Comparison of ENCODE assay signal across 21 mouse cellular contexts in the genomic region with DNA sequence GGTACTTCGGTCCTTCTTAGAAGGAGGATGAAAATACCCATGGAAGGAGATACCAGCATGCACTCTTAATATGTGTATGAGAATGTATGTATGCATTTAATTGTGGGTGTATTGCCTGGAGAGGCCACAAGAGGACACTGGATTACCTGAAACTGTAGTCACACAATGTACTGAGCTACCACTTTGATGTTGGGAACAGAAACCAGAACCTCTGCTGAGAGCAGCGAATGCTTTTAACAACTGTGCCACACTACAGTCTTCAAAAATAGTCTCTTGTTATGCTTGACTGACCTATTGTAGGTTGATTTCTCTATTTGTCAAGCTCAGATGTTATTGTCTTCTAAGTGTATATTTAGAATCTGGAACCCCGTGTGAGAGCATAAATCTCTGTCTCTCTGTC.
A peak's percentile ranks its signal among the peaks of the same experiment; 100 is the strongest.
DNase-seq lines count a peak whose midpoint lies in the region; ATAC-seq and TF ChIP-seq lines count a peak whose summit lies in the region.
"Had no signal": no experiment of that assay in that cellular context is flagged by ENCODE, and none has a peak within 500 bp of the region (broad histone marks: within the 10 kb centered on the region; RNA-seq: fewer than 3 reads in every experiment).

No protein-coding gene starts in this region.

- no peak overlapping the region for H3K4me2 ChIP-seq in intestine, postnatal 0 days (replicated peaks; ENCODE audit: low read depth)
- H3K4me2 ChIP-seq in intestine, embryonic 15.5 days (replicated peaks), result no peak overlapping the region
- H3K4me2 ChIP-seq in stomach, postnatal 0 days (replicated peaks; ENCODE audit: low read depth), result no peak overlapping the region
- H3K4me2 ChIP-seq in forebrain, embryonic 11.5 days (ENCODE audit: low read depth, low read length, severe bottlenecking), result no peak overlapping the region
- H3K4me2 ChIP-seq: embryonic facial prominence, embryonic 13.5 days; forebrain, embryonic 13.5 days; hindbrain, embryonic 12.5 days had no signal

- no peak overlapping the region for H3K27ac ChIP-seq in intestine, postnatal 0 days (ENCODE audit: low read depth, low read length)
- no peak overlapping the region for H3K27ac ChIP-seq in intestine, embryonic 15.5 days
- H3K27ac ChIP-seq in ES-E14 (ENCODE audit: insufficient read depth, low read depth, low read length, poor library complexity, severe bottlenecking), result no peak overlapping the region
- no peak overlapping the region for H3K27ac ChIP-seq in stomach, postnatal 0 days (replicated peaks)
- H3K27ac ChIP-seq in forebrain, embryonic 11.5 days (ENCODE audit: low read depth, low read length), result no peak overlapping the region
- H3K27ac ChIP-seq: embryonic facial prominence, embryonic 13.5 days; forebrain, embryonic 13.5 days; gastrocnemius, adult 2 months; hindbrain, embryonic 12.5 days; hindbrain, postnatal 0 days had no signal

- in situ Hi-C loops in ES-E14 (cut with MboI; ENCODE audit: low sequenced_read_pairs in 2 of 2, unreplicated experiment in 2 of 2), result no loop called here

- H3K36me3 ChIP-seq in intestine, postnatal 0 days (ENCODE audit: control insufficient read depth, insufficient read depth), result no peaks in the 10 kb centered on the region
- no peaks in the 10 kb centered on the region for H3K36me3 ChIP-seq in intestine, embryonic 15.5 days
- no peaks in the 10 kb centered on the region for H3K36me3 ChIP-seq in ES-E14 (ENCODE audit: control insufficient read depth, insufficient read depth, low read length, poor library complexity, severe bottlenecking)
- no peaks in the 10 kb centered on the region for H3K36me3 ChIP-seq in stomach, postnatal 0 days (ENCODE audit: control insufficient read depth, insufficient read depth, low read length)
- H3K36me3 ChIP-seq in forebrain, embryonic 11.5 days (ENCODE audit: control insufficient read depth, insufficient read depth, low read length), result no peaks in the 10 kb centered on the region
- H3K36me3 ChIP-seq: embryonic facial prominence, embryonic 13.5 days; hindbrain, embryonic 12.5 days had no signal

- peak; percentile 30 for TF ChIP-seq CTCF in intestine, postnatal 0 days (IDR thresholded peaks at IDR 0.05; ENCODE audit: low read depth)
- 0 out of 2 replicates have a peak, but pooled peaks have one; percentile 5 for TF ChIP-seq CTCF in stomach, postnatal 0 days (IDR thresholded peaks at IDR 0.05; ENCODE audit: low read depth)

- H3K9me3 ChIP-seq in intestine, postnatal 0 days (ENCODE audit: control insufficient read depth), result no peaks in the 10 kb centered on the region
- no peaks in the 10 kb centered on the region for H3K9me3 ChIP-seq in intestine, embryonic 15.5 days
- no peaks in the 10 kb centered on the region for H3K9me3 ChIP-seq in ES-E14 (ENCODE audit: control insufficient read depth, insufficient read depth, low read depth, low read length)
- H3K9me3 ChIP-seq in stomach, postnatal 0 days (ENCODE audit: control insufficient read depth, low read length), result no peaks in the 10 kb centered on the region
- no peaks in the 10 kb centered on the region for H3K9me3 ChIP-seq in forebrain, embryonic 11.5 days (ENCODE audit: control insufficient read depth, low read length)
- H3K9me3 ChIP-seq: embryonic facial prominence, embryonic 13.5 days; forebrain, embryonic 13.5 days; hindbrain, embryonic 12.5 days had no signal

- no peaks in the 10 kb centered on the region for H3K4me1 ChIP-seq in intestine, postnatal 0 days (replicated peaks; ENCODE audit: control insufficient read depth, insufficient read depth, low read length)
- no peaks in the 10 kb centered on the region for H3K4me1 ChIP-seq in intestine, embryonic 15.5 days (replicated peaks)
- no peaks in the 10 kb centered on the region for H3K4me1 ChIP-seq in ES-E14 (ENCODE audit: control insufficient read depth in 2 of 2, insufficient read depth in 2 of 2, low read length in 2 of 2, poor library complexity in 1 of 2)
- no peaks in the 10 kb centered on the region for H3K4me1 ChIP-seq in stomach, postnatal 0 days (replicated peaks; ENCODE audit: control insufficient read depth, insufficient read depth)
- H3K4me1 ChIP-seq in forebrain, embryonic 11.5 days (replicated peaks; ENCODE audit: control insufficient read depth, insufficient read depth, low read length), result no peaks in the 10 kb centered on the region
- H3K4me1 ChIP-seq: embryonic facial prominence, embryonic 13.5 days; forebrain, embryonic 13.5 days; hindbrain, embryonic 12.5 days had no signal

- WGBS in intestine, postnatal 0 days, result 85% methylated on average over 3 of the region's 3 CpGs
- 86% methylated on average over 3 of the region's 3 CpGs for WGBS in intestine, embryonic 15.5 days
- 81% methylated on average over 3 of the region's 3 CpGs for WGBS in stomach, postnatal 0 days
- WGBS in forebrain, embryonic 11.5 days, result 78% methylated on average over 3 of the region's 3 CpGs

- H3K4me3 ChIP-seq in intestine, postnatal 0 days (ENCODE audit: low read depth, low read length), result no peak overlapping the region
- no peak overlapping the region for H3K4me3 ChIP-seq in intestine, embryonic 15.5 days (replicated peaks)
- H3K4me3 ChIP-seq in ES-E14 (ENCODE audit: insufficient read depth in 1 of 2, low read depth in 1 of 2, low read length in 2 of 2, poor library complexity in 1 of 2, severe bottlenecking in 1 of 2), result no peak overlapping the region
- H3K4me3 ChIP-seq in stomach, postnatal 0 days (ENCODE audit: low read depth, low read length), result no peak overlapping the region
- no peak overlapping the region for H3K4me3 ChIP-seq in forebrain, embryonic 11.5 days (ENCODE audit: low read depth, low read length)
- H3K4me3 ChIP-seq: embryonic facial prominence, embryonic 13.5 days; forebrain, embryonic 13.5 days; gastrocnemius, adult 2 months; hindbrain, embryonic 12.5 days had no signal

- no peak for TF ChIP-seq EP300 in stomach, postnatal 0 days (optimal IDR thresholded peaks at IDR 0.05)

- ATAC-seq in intestine, postnatal 0 days, result no peak
- no peak for ATAC-seq in intestine, embryonic 15.5 days
- no peak for ATAC-seq in stomach, postnatal 0 days (ENCODE audit: low FRiP score, low TSS enrichment)
- no peak for ATAC-seq in forebrain, embryonic 11.5 days (replicated peaks; ENCODE audit: low FRiP score)
- ATAC-seq: forebrain, embryonic 13.5 days; forebrain, postnatal 0 days; hindbrain, postnatal 0 days had no signal

- H3K9ac ChIP-seq in intestine, postnatal 0 days (ENCODE audit: low read depth, low read length), result no peak overlapping the region
- H3K9ac ChIP-seq in intestine, embryonic 15.5 days, result no peak overlapping the region
- no peak overlapping the region for H3K9ac ChIP-seq in ES-E14 (ENCODE audit: insufficient read depth, low read depth, low read length, poor library complexity, severe bottlenecking)
- no peak overlapping the region for H3K9ac ChIP-seq in stomach, postnatal 0 days (ENCODE audit: low read length)
- no peak overlapping the region for H3K9ac ChIP-seq in forebrain, embryonic 11.5 days (ENCODE audit: low read length)
- H3K9ac ChIP-seq: embryonic facial prominence, embryonic 13.5 days; forebrain, embryonic 13.5 days; forebrain, postnatal 0 days; hindbrain, embryonic 12.5 days had no signal

- H3K27me3 ChIP-seq in intestine, postnatal 0 days (replicated peaks; ENCODE audit: control insufficient read depth, insufficient read depth, low read length), result no peaks in the 10 kb centered on the region
- no peaks in the 10 kb centered on the region for H3K27me3 ChIP-seq in intestine, embryonic 15.5 days (replicated peaks)
- H3K27me3 ChIP-seq in stomach, postnatal 0 days (ENCODE audit: control insufficient read depth, insufficient read depth, low read length), result no peaks in the 10 kb centered on the region
- no peaks in the 10 kb centered on the region for H3K27me3 ChIP-seq in forebrain, embryonic 11.5 days (ENCODE audit: control insufficient read depth, insufficient read depth, low read length)
- H3K27me3 ChIP-seq: embryonic facial prominence, embryonic 13.5 days; forebrain, embryonic 13.5 days; hindbrain, embryonic 12.5 days had no signal

- DNase-seq in A20 (ENCODE audit: low read depth, low spot score) (peak; percentile 90), ES-E14 (ENCODE audit: low read depth, low spot score) (peak; percentile 1)
- DNase-seq in stomach, postnatal 0 days (ENCODE audit: low spot score), result no peak
- DNase-seq in forebrain, embryonic 11.5 days (ENCODE audit: low spot score), result no peak
- DNase-seq in Muller cell, postnatal 12 days (ENCODE audit: inconsistent ontology term), result no peak
- DNase-seq: adrenal gland, adult 2 months; adrenal gland, postnatal 25 days; cerebellum, adult 8-10 months; cerebellum, postnatal 14 days; forebrain, postnatal 0 days; gastrocnemius, adult 2 months; gastrocnemius, postnatal 25 days; heart, postnatal 10 days; heart, postnatal 4 days; kidney, adult 8-10 months had no signal

TF ChIP-seq in ES-E14, 5 proteins besides CTCF, POLR2A, EP300 and RAD21:
- no peak for TF ChIP-seq ZC3H11A (IDR thresholded peaks at IDR 0.05; ENCODE audit: borderline replicate concordance, low read depth, low read length)
- TF ChIP-seq CHD2 (IDR thresholded peaks at IDR 0.05; ENCODE audit: low read depth, low read length), result no peak
- TF ChIP-seq ZNF384 (IDR thresholded peaks at IDR 0.05; ENCODE audit: low read depth, low read length), result no peak
- no peak for TF ChIP-seq HCFC1 (IDR thresholded peaks at IDR 0.05; ENCODE audit: borderline replicate concordance, insufficient read depth, low read length)
- TF ChIP-seq MAFK (IDR thresholded peaks at IDR 0.05; ENCODE audit: insufficient read depth, low read depth, low read length), result no peak

Comparison
In these comparisons a context has a peak if more than half of its experiments do, and no peak if none do; other contexts are left out.
1. DNase-seq: peak in A20 (single experiment) and ES-E14 (single experiment); none in stomach, postnatal 0 days (single experiment), forebrain, embryonic 11.5 days (single experiment) and Muller cell, postnatal 12 days (single experiment).